Mouse (Mus musculus) intestine, embryonic 16.5 days (tissue): ENCODE results near the gene H2-Aa. TPM values are rescaled to one million over a fixed set of nuclear protein-coding genes. Genes with fewer than 3 reads are reported as not detected.

Experiments
- ATAC-seq: fragments of 200-750 bp; cut with Nextera tagmentation; 2 replicates; pipeline ENCODE4 v1.8.0; 2017; ENCODE audit warnings: moderate TSS enrichment, moderate library complexity
- H3K27ac ChIP-seq: fragments of 300-500 bp; sonication (generic); 2 replicates; pipeline ENCODE4 v1.5.1; 2014; ENCODE audit warnings: mild to moderate bottlenecking, low read length
- H3K27me3 ChIP-seq: fragments of 300-500 bp; sonication (generic); replicated peaks from 2 replicates; pipeline ENCODE4 v1.6.1; 2014; ENCODE audit warnings: low read length, control low read depth, mixed read lengths; ENCODE audit not compliant: control insufficient read depth, insufficient read depth
- H3K36me3 ChIP-seq: fragments of 300-500 bp; sonication (generic); 2 replicates; pipeline ENCODE4 v1.6.1; 2014; ENCODE audit warnings: low read length, control low read depth; ENCODE audit not compliant: control insufficient read depth, insufficient read depth
- H3K4me1 ChIP-seq: fragments of 300-500 bp; sonication (generic); 2 replicates; pipeline ENCODE4 v1.6.1; 2014; ENCODE audit warnings: low read length, control low read depth, mixed read lengths; ENCODE audit not compliant: control insufficient read depth, insufficient read depth
- H3K4me2 ChIP-seq: fragments of 300-500 bp; sonication (generic); 2 replicates; pipeline ENCODE4 v1.6.1; 2014; ENCODE audit warnings: low read depth, low read length, control low read depth
- H3K4me3 ChIP-seq: fragments of 300-500 bp; sonication (generic); 2 replicates; pipeline ENCODE4 v1.5.1; 2014; ENCODE audit warnings: mild to moderate bottlenecking, low read length
- H3K9ac ChIP-seq: fragments of 300-500 bp; sonication (generic); 2 replicates; pipeline ENCODE4 v1.6.1; 2014; ENCODE audit warnings: low read depth, low read length
- H3K9me3 ChIP-seq: fragments of 300-500 bp; sonication (generic); 2 replicates; pipeline ENCODE4 v1.6.1; 2016; ENCODE audit warnings: low read length, control low read depth; ENCODE audit not compliant: control insufficient read depth
- whole genome bisulfite sequencing: fragments of 180-500 bp; shearing (Covaris S2); extraction: QIAGEN DNeasy Blood & Tissue Kit; methylation state at CpG from one replicate; pipeline ENCODE4 v1.1.7; 2014; 5-methylcytosine and 5-hydroxymethylcytosine counted together
- polyA plus RNA-seq: library from polyadenylated mRNA; unstranded; fragments of >200 nt; fragmentation: Nextera tagmentation; extraction: Ambion mirVana; gene quantifications from 2 replicates; pipeline ENCODE4 v1.2.1, GENCODE M21; 2015

Gene H2-Aa
- polyA plus RNA-seq, 1 experiment from 2014 or later, result 15.7 TPM

DNA sequence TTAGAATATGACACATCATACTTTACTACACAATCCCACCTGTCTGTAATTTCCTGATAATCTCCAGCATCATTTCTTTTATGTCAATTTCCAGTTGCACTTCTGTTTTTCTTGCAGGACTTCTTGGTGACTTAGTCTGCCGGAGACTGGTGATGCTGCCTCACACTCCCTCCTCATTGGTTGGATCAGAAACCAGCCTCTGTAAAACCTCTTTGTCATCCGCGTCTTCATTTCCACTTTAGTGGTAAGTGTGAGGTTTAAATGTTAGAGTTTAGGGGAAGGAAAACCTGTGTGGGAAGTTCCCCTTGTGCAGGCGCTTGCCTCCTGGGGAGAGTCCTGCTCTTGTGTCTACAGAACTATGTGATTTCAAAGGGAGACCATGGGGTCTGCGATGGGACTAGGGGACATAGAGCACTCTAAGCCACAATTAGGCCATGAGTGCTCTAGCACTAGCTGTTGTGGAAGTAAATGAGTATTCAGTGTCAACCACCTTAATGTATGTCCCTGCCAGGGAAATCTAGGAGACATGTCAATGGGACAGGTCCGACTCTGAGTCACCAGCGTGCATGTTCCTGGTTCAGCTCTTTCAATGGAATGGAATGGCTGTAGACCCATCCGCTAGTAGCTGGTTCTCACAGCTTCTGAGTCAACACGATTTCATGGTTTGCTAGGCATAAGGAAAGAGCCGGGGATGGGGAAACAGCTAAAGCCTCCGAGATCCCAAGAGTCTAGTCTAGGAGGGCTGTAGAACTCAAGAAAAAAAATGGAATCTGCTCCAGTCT is 29.8 kb downstream of the H2-Aa start, which contains the start of gene H2-Ab1:
H2-Ab1 (plus strand) TSS at position 96 of the 782 bp plus-strand sequence.
- 74% methylated on average over 11 of the region's 11 CpGs for WGBS
- H3K36me3 ChIP-seq, result no peaks in the 10 kb centered on the region
- no peak within 1 kb of the TSS for H3K27ac ChIP-seq
- H3K4me1 ChIP-seq, result no peaks in the 10 kb centered on the region
- H3K4me3 ChIP-seq, result no peak within 1 kb of the TSS
- no peak within 1 kb of the TSS for H3K9ac ChIP-seq
- ATAC-seq, result no peak
- H3K27me3 ChIP-seq, result 0 out of 2 replicates have a peak, but pooled peaks cover 8% of the 10 kb centered on the region
- no peak within 1 kb of the TSS for H3K4me2 ChIP-seq
- H3K9me3 ChIP-seq, result no peaks in the 10 kb centered on the region

DNA sequence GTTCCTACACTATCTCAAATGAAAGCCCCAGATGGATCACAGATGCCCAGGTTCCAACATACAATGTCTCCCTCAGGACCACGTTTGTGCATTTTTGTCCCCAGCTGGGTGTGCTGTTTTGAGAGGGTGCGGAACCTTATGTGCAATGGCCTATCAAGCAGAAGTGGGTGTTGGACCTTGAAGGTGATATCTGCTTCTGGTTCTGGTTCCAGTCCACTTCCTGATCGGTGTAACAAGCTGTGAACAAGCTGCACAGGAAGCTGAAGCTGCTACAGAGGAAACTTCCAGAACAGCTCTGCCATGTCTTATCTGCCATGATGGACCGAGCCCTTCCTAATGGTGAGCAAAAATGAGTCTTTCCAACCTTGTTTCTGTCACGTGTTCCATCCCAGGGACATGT is 31.1 kb downstream of the H2-Aa start:
- no peak overlapping the region for H3K27ac ChIP-seq
- no peaks in the 10 kb centered on the region for H3K4me1 ChIP-seq
- no peaks in the 10 kb centered on the region for H3K9me3 ChIP-seq
- H3K27me3 ChIP-seq, result 0 out of 2 replicates have a peak, but pooled peaks cover 8% of the 10 kb centered on the region
- 78% methylated on average over 5 of the region's 5 CpGs for WGBS
- no peaks in the 10 kb centered on the region for H3K36me3 ChIP-seq
- H3K4me2 ChIP-seq, result no peak overlapping the region
- H3K9ac ChIP-seq, result no peak overlapping the region
- no peak overlapping the region for H3K4me3 ChIP-seq
- no peak for ATAC-seq

DNA sequence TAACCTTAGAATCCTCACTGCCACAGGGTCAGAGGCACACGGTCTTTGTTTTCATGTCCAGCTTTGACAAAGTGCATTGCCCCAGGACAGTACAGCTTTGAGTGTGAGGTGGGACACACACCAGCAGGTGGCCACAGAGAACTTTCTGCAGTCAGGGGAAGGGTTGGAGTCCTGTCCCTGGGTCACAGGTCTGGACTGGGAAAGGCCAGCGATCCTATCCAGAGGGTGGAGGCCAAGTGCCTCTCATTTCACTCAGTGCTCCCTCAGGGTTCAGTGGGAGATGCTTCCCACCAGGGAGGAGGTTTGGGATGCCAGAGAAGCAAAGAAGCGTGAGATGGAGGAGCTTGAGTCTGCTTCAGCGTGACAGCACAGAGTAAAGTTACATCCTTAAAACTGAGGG is 36.0 kb downstream of the H2-Aa start:
- 51% methylated on average over 4 of the region's 4 CpGs for WGBS
- H3K4me1 ChIP-seq, result no peaks in the 10 kb centered on the region
- peaks cover 2% of the 10 kb centered on the region; the same call in 1 of the 2 replicates for H3K27me3 ChIP-seq
- no peak overlapping the region for H3K9ac ChIP-seq
- no peaks in the 10 kb centered on the region for H3K9me3 ChIP-seq
- ATAC-seq, result no peak
- no peak overlapping the region for H3K27ac ChIP-seq
- no peaks in the 10 kb centered on the region for H3K36me3 ChIP-seq
- no peak overlapping the region for H3K4me2 ChIP-seq
- H3K4me3 ChIP-seq, result no peak overlapping the region

DNA sequence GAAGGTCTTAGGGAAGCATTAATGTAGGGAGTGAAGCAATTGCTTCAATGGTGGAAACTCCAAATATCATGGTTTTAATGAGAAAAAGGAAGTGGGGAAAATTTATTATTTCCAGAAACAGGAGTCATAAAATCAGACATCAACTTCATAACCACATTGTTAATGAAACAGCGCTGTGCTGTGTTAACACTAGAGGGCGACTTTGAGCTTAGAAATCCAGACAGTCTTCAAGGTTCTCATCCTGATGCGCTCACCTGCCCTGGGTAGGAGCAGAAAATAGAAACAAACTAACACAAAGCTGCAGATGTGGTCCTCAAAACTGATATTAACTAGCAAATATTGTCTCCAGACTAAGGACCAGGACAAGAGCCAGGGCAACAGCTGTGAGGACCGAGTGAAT is 37.7 kb downstream of the H2-Aa start:
- no peak overlapping the region for H3K4me3 ChIP-seq
- no peaks in the 10 kb centered on the region; the same call in 1 of the 2 replicates for H3K27me3 ChIP-seq
- ATAC-seq, result no peak
- H3K4me1 ChIP-seq, result no peaks in the 10 kb centered on the region
- H3K9ac ChIP-seq, result no peak overlapping the region
- H3K36me3 ChIP-seq, result no peaks in the 10 kb centered on the region
- H3K27ac ChIP-seq, result no peak overlapping the region
- no peaks in the 10 kb centered on the region for H3K9me3 ChIP-seq
- H3K4me2 ChIP-seq, result no peak overlapping the region
- WGBS, result 14% methylated on average over 4 of the region's 4 CpGs

DNA sequence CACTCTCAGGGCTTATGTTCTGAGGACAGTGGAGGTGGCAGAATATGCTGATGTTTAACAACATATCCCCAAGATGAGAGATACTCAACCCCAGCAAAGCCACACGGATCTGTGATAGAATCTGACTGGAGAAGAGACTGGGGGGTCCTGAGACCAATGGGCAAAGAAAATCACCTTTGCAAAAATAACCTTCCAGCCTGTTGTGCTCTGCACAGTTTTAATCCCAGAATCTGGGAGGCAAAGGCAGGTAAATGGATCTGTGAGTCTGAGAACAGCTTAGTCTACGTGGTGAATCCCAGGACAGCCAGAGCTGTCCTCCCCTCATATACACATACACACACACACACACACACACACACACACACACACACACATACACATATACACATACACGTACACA is 38.3 kb downstream of the H2-Aa start:
- Histone ChIP-seq H3K4me2 (no peak overlapping the region), H3K27ac (no peak overlapping the region), H3K9ac (no peak overlapping the region), H3K4me3 (no peak overlapping the region), H3K27me3 (no peaks in the 10 kb centered on the region; the same call in 1 of the 2 replicates), H3K36me3 (no peaks in the 10 kb centered on the region), H3K4me1 (no peaks in the 10 kb centered on the region), H3K9me3 (no peaks in the 10 kb centered on the region)
- WGBS, result 36% methylated on average over 3 of the region's 3 CpGs
- ATAC-seq, result no peak

DNA sequence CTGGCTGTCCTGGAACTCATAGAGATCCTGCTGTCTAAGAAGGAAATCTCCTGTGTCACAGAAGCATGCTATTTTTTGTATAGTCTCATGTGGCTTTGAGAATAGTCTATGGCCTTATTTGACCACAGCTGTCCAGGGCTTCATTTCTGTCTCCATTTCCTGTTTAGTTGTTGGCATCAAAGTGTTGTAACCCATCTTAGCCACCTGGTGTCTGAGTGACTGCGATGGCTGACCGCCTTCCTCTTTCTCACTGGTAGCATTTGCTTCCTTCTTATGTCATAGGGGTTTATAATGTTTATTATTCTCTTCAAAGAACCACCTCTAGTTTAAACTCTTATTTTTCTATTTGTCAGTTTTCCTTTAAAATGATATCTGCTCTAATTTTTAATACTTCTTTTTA is 38.9 kb downstream of the H2-Aa start:
- Histone ChIP-seq H3K9me3 (no peaks in the 10 kb centered on the region), H3K27me3 (no peaks in the 10 kb centered on the region; the same call in 1 of the 2 replicates), H3K4me1 (no peaks in the 10 kb centered on the region), H3K4me3 (no peak overlapping the region), H3K9ac (no peak overlapping the region), H3K4me2 (no peak overlapping the region), H3K27ac (no peak overlapping the region), H3K36me3 (no peaks in the 10 kb centered on the region)
- no peak for ATAC-seq
- 47% methylated on average over 2 of the region's 2 CpGs for WGBS

DNA sequence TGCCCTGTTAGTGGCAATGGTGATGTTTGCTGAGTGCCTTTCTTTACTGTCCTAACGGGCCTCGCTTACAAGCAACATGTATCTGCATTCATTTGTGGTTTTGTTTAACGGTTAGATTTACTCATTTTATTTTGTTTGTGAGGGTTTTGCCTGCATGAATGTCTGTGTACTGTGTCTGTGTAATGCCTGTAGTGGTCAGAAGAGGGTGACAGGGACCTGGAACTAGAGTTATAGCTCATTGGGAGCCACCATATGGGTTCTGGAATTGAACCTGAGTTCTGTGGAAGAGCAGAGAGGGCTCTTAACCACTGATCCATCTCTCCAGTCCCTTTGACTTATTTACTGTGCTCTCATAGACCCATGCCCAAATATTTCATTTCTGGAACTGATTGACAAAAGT is 40.6 kb downstream of the H2-Aa start:
- no peak overlapping the region for H3K4me2 ChIP-seq
- no peaks in the 10 kb centered on the region for H3K4me1 ChIP-seq
- no peak for ATAC-seq
- H3K27me3 ChIP-seq, result no peaks in the 10 kb centered on the region; the same call in 1 of the 2 replicates
- no peak overlapping the region for H3K4me3 ChIP-seq
- H3K9me3 ChIP-seq, result 0 out of 2 replicates have a peak, but pooled peaks cover under 1% of the 10 kb centered on the region
- no peaks in the 10 kb centered on the region for H3K36me3 ChIP-seq
- 88% methylated on average over 3 of the region's 3 CpGs for WGBS
- H3K9ac ChIP-seq, result no peak overlapping the region
- no peak overlapping the region for H3K27ac ChIP-seq

DNA sequence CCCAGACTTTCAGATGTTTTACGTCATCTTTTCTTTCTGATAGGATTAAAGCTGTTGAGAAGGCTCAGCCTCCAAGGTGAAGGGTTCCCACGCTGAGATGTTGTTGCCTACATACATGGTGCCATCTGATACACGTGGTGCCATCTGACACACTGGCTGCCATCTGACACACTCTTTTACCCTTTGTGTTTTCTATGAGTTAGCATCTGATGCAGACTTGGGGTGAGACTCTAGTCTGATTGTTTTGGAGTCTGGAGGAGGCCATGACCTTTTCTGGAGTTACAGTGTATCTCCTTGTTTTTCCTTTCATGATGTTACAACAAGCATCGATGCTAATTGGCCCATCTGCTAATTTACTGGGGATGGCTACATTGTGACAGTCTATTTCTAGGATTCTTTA is 43.0 kb downstream of the H2-Aa start:
- H3K27me3 ChIP-seq, result no peaks in the 10 kb centered on the region; the same call in 1 of the 2 replicates
- WGBS, result 73% methylated on average over 4 of the region's 4 CpGs
- no peaks in the 10 kb centered on the region for H3K36me3 ChIP-seq
- peaks cover 5% of the 10 kb centered on the region; the same call in 1 of the 2 replicates for H3K9me3 ChIP-seq
- no peak overlapping the region for H3K9ac ChIP-seq
- ATAC-seq, result no peak
- H3K4me2 ChIP-seq, result no peak overlapping the region
- H3K4me3 ChIP-seq, result no peak overlapping the region
- H3K27ac ChIP-seq, result no peak overlapping the region
- no peaks in the 10 kb centered on the region for H3K4me1 ChIP-seq

DNA sequence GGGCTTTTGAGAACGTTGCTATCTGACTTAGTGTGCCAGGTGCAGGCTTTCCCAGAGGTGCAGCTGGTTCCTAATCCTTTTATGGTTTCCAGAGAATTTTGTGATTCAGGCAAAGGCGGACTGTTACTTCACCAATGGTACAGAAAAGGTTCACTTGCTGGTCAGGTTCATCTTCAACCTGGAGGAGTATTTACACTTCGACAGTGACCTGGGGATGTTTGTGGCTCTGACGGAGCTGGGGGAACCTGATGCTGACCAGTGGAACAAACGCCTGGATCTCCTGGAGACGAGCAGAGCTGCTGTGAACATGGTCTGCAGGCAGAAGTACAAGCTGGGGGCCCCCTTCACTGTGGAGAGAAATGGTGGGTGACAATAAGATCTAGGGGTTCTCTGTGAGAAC is 46.7 kb downstream of the H2-Aa start:
- WGBS, result 71% methylated on average over 6 of the region's 6 CpGs
- Histone ChIP-seq H3K27me3 (no peaks in the 10 kb centered on the region), H3K27ac (no peak overlapping the region), H3K4me3 (no peak overlapping the region), H3K36me3 (no peaks in the 10 kb centered on the region), H3K9ac (no peak overlapping the region), H3K4me2 (no peak overlapping the region), H3K9me3 (peaks cover 5% of the 10 kb centered on the region; the same call in 1 of the 2 replicates), H3K4me1 (no peaks in the 10 kb centered on the region)
- ATAC-seq, result no peak
